Mouse (Mus musculus) MEL (cell line): ENCODE results near the gene Ripk3. TPM values are rescaled to one million over a fixed set of nuclear protein-coding genes. Genes with fewer than 3 reads are reported as not detected.

Experiments
- DNase-seq: peaks from one replicate; pipeline ENCODE4 v3.0.0; 2011; ENCODE audit warnings: low read depth, low spot score
- H3K27ac ChIP-seq: 2 replicates; pipeline ENCODE4 v1.5.1; 2012; ENCODE audit warnings: low read depth, mild to moderate bottlenecking, control low read depth, low read length, moderate library complexity; ENCODE audit not compliant: control insufficient read depth
- H3K27me3 ChIP-seq, 2 experiments: fragments of 150-350 bp in 1 of 2; sonication (generic) in 1 of 2; 2 replicates each; pipeline ENCODE4 v1.6.1; 2012; ENCODE audit warnings: low read length in 2 of 2, mild to moderate bottlenecking in 2 of 2, improper control_type of control experiment in 1 of 2, moderate library complexity in 1 of 2; ENCODE audit not compliant: insufficient read depth in 2 of 2, control insufficient read depth in 1 of 2
- H3K36me3 ChIP-seq, 2 experiments: 2 replicates each; pipeline ENCODE4 v1.6.1; 2012 to 2014; ENCODE audit warnings: low read length in 2 of 2, improper control_type of control experiment in 1 of 2, inconsistent platforms in 1 of 2, mild to moderate bottlenecking in 1 of 2; ENCODE audit not compliant: insufficient read depth in 2 of 2, control insufficient read depth in 1 of 2
- H3K4me1 ChIP-seq, 2 experiments: fragments of 150-350 bp in 1 of 2; sonication (generic) in 1 of 2; 2 replicates each; pipeline ENCODE4 v1.6.1; 2012; ENCODE audit warnings: low read length in 2 of 2, improper control_type of control experiment in 1 of 2, mild to moderate bottlenecking in 1 of 2; ENCODE audit not compliant: insufficient read depth in 2 of 2, control insufficient read depth in 1 of 2
- H3K4me3 ChIP-seq, 2 experiments: fragments of 150-350 bp in 1 of 2; sonication (generic) in 1 of 2; 2 replicates each; pipeline ENCODE4 v1.5.1; 2012; ENCODE audit warnings: low read depth in 2 of 2, low read length in 2 of 2, mild to moderate bottlenecking in 2 of 2, moderate library complexity in 2 of 2, control low read depth in 1 of 2, improper control_type of control experiment in 1 of 2; ENCODE audit not compliant: control insufficient read depth in 1 of 2, insufficient read depth in 1 of 2
- H3K79me2 ChIP-seq: 2 replicates; pipeline ENCODE4 v1.6.1; 2012; ENCODE audit warnings: mild to moderate bottlenecking, low read length, moderate library complexity; ENCODE audit not compliant: control insufficient read depth, poor library complexity, insufficient read depth
- H3K9ac ChIP-seq: 2 replicates; pipeline ENCODE4 v1.6.1; 2012; ENCODE audit warnings: low read depth, mild to moderate bottlenecking, control low read depth, low read length, moderate library complexity; ENCODE audit not compliant: control insufficient read depth, poor library complexity, severe bottlenecking
- H3K9me3 ChIP-seq: fragments of 150-350 bp; sonication (generic); replicated peaks from 2 replicates; pipeline ENCODE4 v1.6.1; 2012; ENCODE audit warnings: mild to moderate bottlenecking, low read length, improper control_type of control experiment, moderate library complexity; ENCODE audit not compliant: insufficient read depth
- BHLHE40 ChIP-seq: IDR thresholded peaks from 2 replicates; pipeline ENCODE4 v1.6.1; 2012; ENCODE audit warnings: low read depth, mild to moderate bottlenecking, inconsistent platforms, low read length, improper control_type of control experiment, borderline replicate concordance
- CHD2 ChIP-seq: IDR thresholded peaks from 2 replicates; pipeline ENCODE4 v1.6.1; 2011; ENCODE audit warnings: low read length, improper control_type of control experiment
- CTCF ChIP-seq, 3 experiments: IDR thresholded peaks in 2 of 3; conservative IDR thresholded peaks in 1 of 3; 2 replicates each; pipeline ENCODE4 v1.5.1; 2011 to 2012; ENCODE audit warnings: low read length in 3 of 3, low read depth in 2 of 3, mild to moderate bottlenecking in 2 of 3, improper control_type of control experiment in 1 of 3, inconsistent platforms in 1 of 3, mixed read lengths in 1 of 3, moderate library complexity in 1 of 3; ENCODE audit not compliant: control insufficient read depth in 1 of 3, insufficient read depth in 1 of 3, poor library complexity in 1 of 3, severe bottlenecking in 1 of 3
- ELF1 ChIP-seq: IDR thresholded peaks from 2 replicates; pipeline ENCODE4 v1.6.1; 2014; ENCODE audit warnings: low read depth, mild to moderate bottlenecking, inconsistent platforms, low read length, improper control_type of control experiment, moderate library complexity
- EP300 ChIP-seq, 2 experiments: IDR thresholded peaks; 2 replicates each; pipeline ENCODE4 v1.6.1; 2011; ENCODE audit warnings: improper control_type of control experiment in 2 of 2, low read length in 2 of 2, low read depth in 1 of 2, mild to moderate bottlenecking in 1 of 2
- JUND ChIP-seq: IDR thresholded peaks from 2 replicates; pipeline ENCODE4 v1.6.1; 2011; ENCODE audit warnings: low read depth, mild to moderate bottlenecking, improper control_type of control experiment, low read length
- MAZ ChIP-seq: IDR thresholded peaks from 2 replicates; pipeline ENCODE4 v1.6.1; 2012; ENCODE audit warnings: low read depth, mild to moderate bottlenecking, inconsistent platforms, low read length, improper control_type of control experiment
- MYB ChIP-seq: IDR thresholded peaks from 2 replicates; pipeline ENCODE4 v1.6.1; 2011; ENCODE audit warnings: mild to moderate bottlenecking, low read depth, low read length, improper control_type of control experiment
- NRF1 ChIP-seq: IDR thresholded peaks from 2 replicates; pipeline ENCODE4 v1.6.1; 2014; ENCODE audit warnings: low read depth, mild to moderate bottlenecking, inconsistent platforms, low read length, improper control_type of control experiment, moderate library complexity; ENCODE audit not compliant: poor library complexity, insufficient read depth, severe bottlenecking
- POLR2A ChIP-seq, 2 experiments: IDR thresholded peaks; 2 replicates each; pipeline ENCODE4 v1.6.1; 2011 to 2012; ENCODE audit warnings: low read length in 2 of 2, mild to moderate bottlenecking in 2 of 2, control low read depth in 1 of 2, improper control_type of control experiment in 1 of 2, low read depth in 1 of 2, moderate library complexity in 1 of 2; ENCODE audit not compliant: control insufficient read depth in 1 of 2, insufficient read depth in 1 of 2, poor library complexity in 1 of 2
- POLR2AphosphoS2 ChIP-seq: IDR thresholded peaks from 2 replicates; pipeline ENCODE4 v1.6.1; 2011; ENCODE audit warnings: low read length, improper control_type of control experiment
- RAD21 ChIP-seq: IDR thresholded peaks from 2 replicates; pipeline ENCODE4 v1.6.1; 2011; ENCODE audit warnings: mild to moderate bottlenecking, low read depth, low read length, improper control_type of control experiment
- RCOR1 ChIP-seq: IDR thresholded peaks from 2 replicates; pipeline ENCODE4 v1.6.1; 2012; ENCODE audit warnings: low read depth, mild to moderate bottlenecking, inconsistent platforms, low read length, improper control_type of control experiment
- SIN3A ChIP-seq: IDR thresholded peaks from 2 replicates; pipeline ENCODE4 v1.6.1; 2012; ENCODE audit warnings: low read length, improper control_type of control experiment, inconsistent platforms
- TBP ChIP-seq: IDR thresholded peaks from 2 replicates; pipeline ENCODE4 v1.8.0; 2011; ENCODE audit warnings: low read depth, low read length, improper control_type of control experiment
- UBTF ChIP-seq: IDR thresholded peaks from 2 replicates; pipeline ENCODE4 v1.6.1; 2012; ENCODE audit warnings: low read depth, mild to moderate bottlenecking, inconsistent platforms, low read length, improper control_type of control experiment, moderate library complexity, borderline replicate concordance; ENCODE audit not compliant: insufficient read depth
- USF1 ChIP-seq: IDR thresholded peaks from 2 replicates; pipeline ENCODE4 v1.6.1; 2014; ENCODE audit warnings: low read depth, mild to moderate bottlenecking, inconsistent platforms, low read length, improper control_type of control experiment, moderate library complexity
- USF2 ChIP-seq, 2 experiments: IDR thresholded peaks; 2 replicates each; pipeline ENCODE4 v1.6.1; 2011 to 2012; ENCODE audit warnings: improper control_type of control experiment in 2 of 2, low read length in 2 of 2, borderline replicate concordance in 1 of 2, inconsistent platforms in 1 of 2, low read depth in 1 of 2, mild to moderate bottlenecking in 1 of 2; ENCODE audit not compliant: insufficient read depth in 1 of 2
- polyA plus RNA-seq, 2 experiments: library from polyadenylated mRNA; stranded (reverse) in 1 of 2; unstranded in 1 of 2; fragments of >175 nt in 1 of 2; fragments of >200 nt in 1 of 2; gene quantifications; 2 replicates each; pipeline versions ENCODE4 v1.2.1 to v1.2.4; 2012; ENCODE audit warnings: low replicate concordance in 2 of 2, low read depth in 1 of 2; ENCODE audit not compliant: insufficient read length in 2 of 2, insufficient read depth in 1 of 2, missing spikeins in 1 of 2
- total RNA-seq: library from RNA; depleted of rRNA; stranded (reverse); fragments of 300-350 nt; gene quantifications from 2 replicates; pipeline ENCODE4 v1.2.3, GENCODE M21; 2012

Gene Ripk3
- total and polyA plus RNA-seq, 3 experiments = 67.1 to 124 (median 123) TPM

DNA sequence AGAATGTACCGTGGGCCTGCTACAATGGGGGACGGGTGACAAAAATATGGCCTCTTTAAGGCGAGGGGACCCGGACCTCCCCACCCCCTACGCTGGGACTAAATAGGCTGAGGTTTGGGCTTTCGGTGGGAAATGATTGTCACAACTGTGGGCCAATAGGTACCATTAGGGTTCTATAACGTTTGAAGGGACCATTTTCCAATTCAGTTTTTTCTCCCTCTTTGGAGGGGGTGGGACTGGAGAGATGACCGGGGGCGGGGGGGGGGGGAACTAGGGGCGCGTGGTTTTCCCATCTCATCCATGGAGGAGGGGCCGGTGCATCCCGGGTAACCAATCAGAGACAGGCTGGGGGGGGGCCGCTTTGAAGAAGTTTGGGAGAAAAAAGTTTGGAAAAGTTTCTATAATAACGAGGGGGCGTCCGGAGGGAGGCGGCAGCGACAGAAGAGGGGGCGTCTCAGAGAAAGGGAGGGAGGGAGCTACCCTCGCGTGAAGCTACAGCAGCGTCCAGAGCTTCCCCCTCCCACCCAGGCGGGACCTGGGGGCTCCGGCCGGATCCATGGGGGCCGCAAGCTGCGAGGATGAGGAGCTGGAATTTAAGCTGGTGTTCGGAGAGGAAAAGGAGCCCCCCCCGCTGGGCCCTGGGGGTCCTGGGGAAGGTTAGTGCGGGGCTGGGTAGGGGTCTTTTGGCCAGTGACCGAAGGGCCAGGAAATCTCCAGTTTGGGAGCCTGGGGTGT lies 36.0 kb upstream of the Ripk3 start:
- H3K27me3 ChIP-seq = no peaks in the 10 kb centered on the region
- no peak for TF ChIP-seq RAD21
- TF ChIP-seq SIN3A = no peak
- TF ChIP-seq MYB = no peak
- no peak for TF ChIP-seq USF1
- no peak for TF ChIP-seq BHLHE40
- no peak for TF ChIP-seq ELF1
- no peak for TF ChIP-seq RCOR1
- TF ChIP-seq POLR2A (IDR thresholded peaks at IDR 0.05; ENCODE audit: control insufficient read depth in 1 of 2, insufficient read depth in 1 of 2, low read depth in 1 of 2, low read length in 2 of 2, poor library complexity in 1 of 2) = no peak
- TF ChIP-seq NRF1 = no peak
- TF ChIP-seq CTCF (IDR thresholded peaks at IDR 0.05 in 2 of 3, conservative IDR thresholded peaks at IDR 0.05 in 1 of 3; ENCODE audit: control insufficient read depth in 1 of 3, insufficient read depth in 1 of 3, low read depth in 2 of 3, low read length in 3 of 3, poor library complexity in 1 of 3, severe bottlenecking in 1 of 3) = no peak
- no peak for TF ChIP-seq POLR2AphosphoS2
- TF ChIP-seq CHD2 = no peak
- TF ChIP-seq TBP = no peak
- TF ChIP-seq EP300 (IDR thresholded peaks at IDR 0.05; ENCODE audit: low read depth in 1 of 2, low read length in 2 of 2) = no peak
- TF ChIP-seq USF2 (IDR thresholded peaks at IDR 0.05; ENCODE audit: borderline replicate concordance in 1 of 2, insufficient read depth in 1 of 2, low read depth in 1 of 2, low read length in 2 of 2) = no peak
- no peak for TF ChIP-seq UBTF
- no peak for DNase-seq
- no peak overlapping the region for H3K9ac ChIP-seq
- H3K9me3 ChIP-seq = no peaks in the 10 kb centered on the region
- peaks cover 0 to 5% of the 10 kb centered on the region in 2 experiments; a peak in 2 of 4 replicates for H3K36me3 ChIP-seq
- H3K4me1 ChIP-seq = peaks cover 0 to 13% of the 10 kb centered on the region in 2 experiments; a peak in 2 of 4 replicates
- no peak overlapping the region for H3K4me3 ChIP-seq
- no peak overlapping the region for H3K27ac ChIP-seq
- H3K79me2 ChIP-seq = no peaks in the 10 kb centered on the region; the same call in 1 of the 2 replicates

DNA sequence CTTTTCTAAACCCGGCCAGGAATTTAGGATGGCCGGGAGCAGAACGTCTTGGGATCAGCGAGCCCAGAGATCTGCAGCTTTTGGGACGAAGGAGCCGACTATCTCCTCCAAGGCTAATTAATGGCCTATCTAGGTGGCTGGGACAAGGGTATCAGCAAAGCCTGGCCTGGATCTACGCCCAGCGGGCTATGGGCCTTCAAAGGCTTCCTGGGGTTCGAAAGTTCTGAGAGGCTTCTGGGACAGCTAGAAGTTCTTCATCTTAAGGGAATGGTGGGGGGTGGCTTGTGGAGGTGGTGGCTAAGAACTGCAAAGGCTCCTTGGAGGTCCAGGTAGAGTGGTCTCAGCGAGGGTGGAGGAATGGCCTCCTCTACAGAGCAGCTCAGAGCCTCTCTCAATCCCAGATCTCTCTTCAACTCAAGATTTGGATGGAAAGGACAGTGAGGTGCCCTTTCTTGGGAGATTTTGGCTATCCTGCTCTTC lies 35.4 kb upstream of the Ripk3 start:
- H3K36me3 ChIP-seq = peaks cover 0 to 5% of the 10 kb centered on the region in 2 experiments; a peak in 2 of 4 replicates
- H3K27ac ChIP-seq = no peak overlapping the region
- no peak for TF ChIP-seq MAZ
- no peak for TF ChIP-seq BHLHE40
- TF ChIP-seq JUND = no peak
- no peak for TF ChIP-seq ELF1
- peak overlapping the region; percentile 78 for H3K9ac ChIP-seq
- H3K4me1 ChIP-seq = peaks cover 0 to 13% of the 10 kb centered on the region in 2 experiments; a peak in 2 of 4 replicates
- no peaks in the 10 kb centered on the region for H3K9me3 ChIP-seq
- peak overlapping the region; percentile 59 to 67; a peak in 3 of 4 replicates for H3K4me3 ChIP-seq
- peak; percentile 18 for DNase-seq
- no peaks in the 10 kb centered on the region; the same call in 1 of the 2 replicates for H3K79me2 ChIP-seq
- no peaks in the 10 kb centered on the region for H3K27me3 ChIP-seq
